Mouse (Mus musculus): ENCODE measurements around the gene Tceal8.

Tceal8 gene

GRCm38 (mm10) chrX:136127038-136127743 is 45.0 kb downstream of the Tceal8 start:
- DNase-seq = peak in 1 of 2 experiments; percentile 3

Data from kidney, postnatal 4 days (tissue).